Comparison of ENCODE assay signal across 28 mouse cellular contexts in the genomic region with DNA sequence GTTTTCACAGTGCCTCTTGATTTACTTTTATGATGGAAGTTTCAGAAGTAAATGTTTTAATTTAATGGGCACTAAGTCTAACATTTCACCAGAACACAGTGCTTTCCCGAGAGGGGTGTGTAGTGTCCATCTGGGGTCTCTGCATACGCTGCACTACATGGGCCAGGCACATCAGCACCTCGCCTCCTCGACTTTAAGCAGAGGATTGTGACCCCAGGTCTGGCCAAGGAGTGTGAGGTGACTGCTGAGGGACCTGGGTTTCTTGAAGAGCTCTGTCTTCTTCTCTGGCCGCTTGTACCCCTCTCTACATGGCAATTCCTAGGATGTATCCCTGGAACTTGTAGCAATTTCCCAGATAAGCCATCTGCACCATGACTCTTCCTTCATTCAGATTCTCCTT.
"Had no signal": no experiment of that assay in that cellular context is flagged by ENCODE, and none has a peak within 500 bp of the region (broad histone marks: within the 10 kb centered on the region; RNA-seq: fewer than 3 reads in every experiment).

No protein-coding gene starts in this region.

- DNase-seq: cerebellum, adult 18-20 months; cerebellum, adult 2 months; cerebellum, adult 8-10 months; cerebellum, adult 9-10 months; cerebellum, adult 9-11 months; cerebellum, postnatal 10 days; cerebellum, postnatal 14 days; cerebellum, postnatal 25 days; cerebellum, postnatal 36 days; embryo, embryonic 11 days; forebrain, postnatal 0 days; gastrocnemius, adult 2 months; gastrocnemius, postnatal 10 days; gastrocnemius, postnatal 14 days; gastrocnemius, postnatal 25 days; gastrocnemius, postnatal 36 days; heart, adult 18-20 months had no signal

- H3K36me3 ChIP-seq: embryonic facial prominence, embryonic 10.5 days; embryonic facial prominence, embryonic 12.5 days; embryonic facial prominence, embryonic 15.5 days; forebrain, embryonic 12.5 days; forebrain, embryonic 15.5 days had no signal

- ATAC-seq: forebrain, embryonic 13.5 days; forebrain, embryonic 14.5 days; forebrain, embryonic 15.5 days; forebrain, embryonic 16.5 days; forebrain, postnatal 0 days had no signal

- H3K4me1 ChIP-seq: embryonic facial prominence, embryonic 10.5 days; embryonic facial prominence, embryonic 12.5 days; embryonic facial prominence, embryonic 13.5 days; embryonic facial prominence, embryonic 15.5 days; forebrain, embryonic 10.5 days; forebrain, embryonic 12.5 days; forebrain, embryonic 13.5 days; forebrain, embryonic 15.5 days had no signal

- H3K4me3 ChIP-seq: embryonic facial prominence, embryonic 10.5 days; embryonic facial prominence, embryonic 12.5 days; embryonic facial prominence, embryonic 13.5 days; embryonic facial prominence, embryonic 15.5 days; erythroblast, embryonic 14.5 days; forebrain, embryonic 10.5 days; forebrain, embryonic 12.5 days; forebrain, embryonic 13.5 days; forebrain, embryonic 15.5 days; gastrocnemius, adult 2 months had no signal

- H3K27me3 ChIP-seq: embryonic facial prominence, embryonic 12.5 days; embryonic facial prominence, embryonic 13.5 days; embryonic facial prominence, embryonic 15.5 days; forebrain, embryonic 13.5 days; forebrain, embryonic 15.5 days had no signal

- H3K9me3 ChIP-seq: embryonic facial prominence, embryonic 12.5 days had no signal

- H3K4me2 ChIP-seq: embryonic facial prominence, embryonic 12.5 days; embryonic facial prominence, embryonic 13.5 days; embryonic facial prominence, embryonic 15.5 days; forebrain, embryonic 12.5 days; forebrain, embryonic 13.5 days; forebrain, embryonic 15.5 days had no signal

- H3K9ac ChIP-seq: embryonic facial prominence, embryonic 12.5 days; embryonic facial prominence, embryonic 13.5 days; embryonic facial prominence, embryonic 15.5 days; forebrain, embryonic 12.5 days; forebrain, embryonic 13.5 days; forebrain, embryonic 15.5 days; forebrain, postnatal 0 days had no signal

- H3K27ac ChIP-seq: embryonic facial prominence, embryonic 10.5 days; embryonic facial prominence, embryonic 12.5 days; embryonic facial prominence, embryonic 13.5 days; embryonic facial prominence, embryonic 15.5 days; forebrain, embryonic 10.5 days; forebrain, embryonic 12.5 days; forebrain, embryonic 13.5 days; forebrain, embryonic 15.5 days; gastrocnemius, adult 2 months had no signal
